Comparison of ENCODE assay signal across 8 mouse cellular contexts in genomic region chr2:158339948-158340564, GRCm38 (mm10). TPM values are rescaled to one million over a fixed set of nuclear protein-coding genes. Genes with fewer than 3 reads are reported as not detected.
DNase-seq lines count a peak whose midpoint lies in the region; ATAC-seq and TF ChIP-seq lines count a peak whose summit lies in the region.
"Had no signal": no experiment of that assay in that cellular context is flagged by ENCODE, and none has a peak within 500 bp of the region (broad histone marks: within the 10 kb centered on the region; RNA-seq: fewer than 3 reads in every experiment).

No protein-coding gene starts in this region.

- H3K4me1 ChIP-seq in embryonic fibroblast, embryonic 13.5 days (ENCODE audit: control insufficient read depth, insufficient read depth, low read length) = no peaks in the 10 kb centered on the region
- H3K4me1 ChIP-seq: heart, embryonic 15.5 days had no signal

- TF ChIP-seq POLR2A in embryonic fibroblast, embryonic 13.5 days (IDR thresholded peaks at IDR 0.05; ENCODE audit: low read depth, low read length) = no peak

- peak; percentile 44 for DNase-seq in urinary bladder, postnatal 14 days (ENCODE audit: low spot score)
- no peak for DNase-seq in urinary bladder, postnatal 10 days (ENCODE audit: low spot score)
- DNase-seq in adrenal gland, postnatal 25 days = peak; percentile 67
- peak; percentile 70 for DNase-seq in lung, postnatal 10 days
- DNase-seq in right cerebral cortex, postnatal 14 days = peak; percentile 69

- peak; percentile 71; the same call in 1 of the 2 replicates for TF ChIP-seq CTCF in embryonic fibroblast, embryonic 13.5 days (IDR thresholded peaks at IDR 0.05; ENCODE audit: borderline replicate concordance, insufficient read depth, low read length)

- H3K27ac ChIP-seq in embryonic fibroblast, embryonic 13.5 days (ENCODE audit: insufficient read depth, low read length) = no peak overlapping the region
- H3K27ac ChIP-seq: heart, embryonic 15.5 days had no signal

- ATAC-seq in inflammation-experienced regulatory T-cells, adult 6 months = peak; percentile 80

- no peak overlapping the region for H3K4me3 ChIP-seq in embryonic fibroblast, embryonic 13.5 days (ENCODE audit: insufficient read depth, low read length)
- H3K4me3 ChIP-seq: heart, embryonic 15.5 days had no signal

RNA-seq across cellular contexts. Expression of gene Lbp, which starts 33.8 kb away (rescaled TPM):
- 11.5 and 12.4 TPM in 2 replicates for total RNA-seq in adrenal gland, postnatal 25 days (2021)
- polyA plus RNA-seq in embryonic fibroblast, embryonic 13.5 days (2011; ENCODE audit: insufficient read length, low read depth, missing spikeins) = 0.47 and 2.7 TPM in 2 replicates
- polyA plus RNA-seq in inflammation-experienced regulatory T-cells, adult 6 months (2017; shearing (Covaris generic)) = 1 to 10 TPM in 1 of 3 experiments, not detected in 2; 1.0 TPM

RNA-seq across cellular contexts. Expression of gene Snhg11, which starts 35.4 kb away (rescaled TPM):
- 5.3 and 8.6 TPM in 2 replicates for total RNA-seq in adrenal gland, postnatal 25 days (2021)
- polyA plus RNA-seq in embryonic fibroblast, embryonic 13.5 days (2011; ENCODE audit: insufficient read length, low read depth, missing spikeins) = 0.54 and 1.3 TPM in 2 replicates
- polyA plus RNA-seq in inflammation-experienced regulatory T-cells, adult 6 months (2017; shearing (Covaris generic)) = under 1 TPM in 2 of 3 experiments, not detected in 1; 0.10 to 0.11 TPM
